Mouse (Mus musculus): Measurements from ENCODE around the gene Tmem26.
A peak's percentile ranks its signal among the peaks of the same experiment; 100 is the strongest.

The Tmem26 gene

GRCm38 (mm10) chr10:68750921-68751320, 27.5 kb downstream of the Tmem26 start:
- DNase-seq (ENCODE audit: low spot score in 2 of 2): no peak

GRCm38 (mm10) chr10:68759238-68759637, 35.8 kb downstream of the Tmem26 start:
- DNase-seq (ENCODE audit: low spot score in 2 of 2): no peak

- DNase-seq (ENCODE audit: low spot score in 2 of 2): no peak
Measured at GRCm38 (mm10) chr10:68759789-68760188, 36.3 kb downstream of the Tmem26 start.

- DNase-seq (ENCODE audit: low spot score in 2 of 2): no peak
Measured at GRCm38 (mm10) chr10:68781067-68781868, 57.8 kb downstream of the Tmem26 start.

- DNase-seq (ENCODE audit: low spot score in 2 of 2): no peak
Measured at GRCm38 (mm10) chr10:68782724-68783123, 59.3 kb downstream of the Tmem26 start.

GRCm38 (mm10) chr10:68783856-68784255, 60.4 kb downstream of the Tmem26 start:
- DNase-seq (ENCODE audit: low spot score in 2 of 2): no peak

- DNase-seq (ENCODE audit: low spot score in 2 of 2): no peak
Measured at GRCm38 (mm10) chr10:68784463-68784862, 61.0 kb downstream of the Tmem26 start.

- DNase-seq (ENCODE audit: low spot score in 2 of 2): peak; percentile 75 to 76
Measured at GRCm38 (mm10) chr10:68795466-68795865, 72.0 kb downstream of the Tmem26 start.

GRCm38 (mm10) chr10:68799883-68800282, 76.4 kb downstream of the Tmem26 start:
- DNase-seq (ENCODE audit: low spot score in 2 of 2): no peak

GRCm38 (mm10) chr10:68800339-68800738, 76.9 kb downstream of the Tmem26 start:
- no peak for DNase-seq (ENCODE audit: low spot score in 2 of 2)

GRCm38 (mm10) chr10:68806328-68806727, 82.9 kb downstream of the Tmem26 start:
- DNase-seq (ENCODE audit: low spot score in 2 of 2): no peak

GRCm38 (mm10) chr10:68810958-68811357, 87.5 kb downstream of the Tmem26 start:
- DNase-seq (ENCODE audit: low spot score in 2 of 2): no peak

GRCm38 (mm10) chr10:68812699-68813098, 89.3 kb downstream of the Tmem26 start:
- DNase-seq (ENCODE audit: low spot score in 2 of 2): no peak

GRCm38 (mm10) chr10:68817281-68817680, 93.8 kb downstream of the Tmem26 start:
- DNase-seq (ENCODE audit: low spot score in 2 of 2): no peak

- DNase-seq (ENCODE audit: low spot score in 2 of 2): no peak
Measured at GRCm38 (mm10) chr10:68818065-68818759, 94.8 kb downstream of the Tmem26 start.

GRCm38 (mm10) chr10:68824519-68824918, 101.1 kb downstream of the Tmem26 start:
- no peak for DNase-seq (ENCODE audit: low spot score in 2 of 2)
